Mouse (Mus musculus) gastrocnemius, adult 18-20 months (tissue): Measurements from ENCODE around the gene Crebzf. TPM values are rescaled to one million over a fixed set of nuclear protein-coding genes. Genes with fewer than 3 reads are reported as not detected.

Experiments used
- DNase-seq: peaks from one replicate; pipeline ENCODE4 v3.0.0; 2021; ENCODE audit warnings: low spot score
- long read RNA-seq, 2 experiments: library from polyadenylated mRNA; stranded (forward); transcript quantifications; one replicate each; pipeline ENCODE4 v2.0.0; 2021
- total RNA-seq, 2 experiments: library from RNA; stranded (reverse); gene quantifications; 2 replicates each; pipeline ENCODE4 v1.2.3; 2021

Gene Crebzf
- total RNA-seq: 10 to 100 TPM; 12.5 to 13.6 TPM
- long read RNA-seq, experiment 1, transcript Crebzf-207 (4 exons, 873 nt): minor isoform, 8 of 31 reads
- long read RNA-seq, experiment 1, transcript Crebzf-205 (2 exons, 1,380 nt): minor isoform, 8 of 31 reads
- long read RNA-seq, experiment 1, transcript Crebzf-201 (1 exons, 3,376 nt): major isoform, 11 of 31 reads
- long read RNA-seq, experiment 1, partial matches to known transcripts: 2 of 31 reads
- long read RNA-seq, experiment 1, other reads (novel, unspliced or antisense): 0 of 31 reads
- long read RNA-seq, experiment 2, transcript Crebzf-201 (1 exons, 3,376 nt): major isoform, 8 of 18 reads
- long read RNA-seq, experiment 2, partial matches to known transcripts: 0 of 18 reads
- long read RNA-seq, experiment 2, other reads (novel, unspliced or antisense): 0 of 18 reads

- peak; percentile 97 for DNase-seq
These were observed at the start of gene Crebzf for GRCm38 (mm10) chr7:90442518-90443080. Gene Crebzf (plus strand): TSS chr7:90442729.

GRCm38 (mm10) chr7:90395073-90395472, 47.5 kb upstream of the Crebzf start:
- DNase-seq: no peak

GRCm38 (mm10) chr7:90395928-90396327, 46.6 kb upstream of the Crebzf start:
- DNase-seq: no peak

- peak; percentile 67 for DNase-seq
These were observed 32.6 kb upstream of the Crebzf start for GRCm38 (mm10) chr7:90409934-90410333.

- peak; percentile 85 for DNase-seq
These were observed 16.2 kb upstream of the Crebzf start, which contains the start of gene Ccdc89 for GRCm38 (mm10) chr7:90426020-90427001. Gene Ccdc89 (plus strand): TSS chr7:90426577.

GRCm38 (mm10) chr7:90427006-90427405, 15.5 kb upstream of the Crebzf start:
- no peak for DNase-seq

- no peak for DNase-seq
These were observed 10.3 kb upstream of the Crebzf start for GRCm38 (mm10) chr7:90432221-90432620.

GRCm38 (mm10) chr7:90440044-90440443, 2.5 kb upstream of the Crebzf start:
- no peak for DNase-seq

- DNase-seq: no peak
These were observed 459 bp upstream of the Crebzf start for GRCm38 (mm10) chr7:90442070-90442469.

- DNase-seq: peak; percentile 59
These were observed 867 bp downstream of the Crebzf start for GRCm38 (mm10) chr7:90443101-90444091.

- DNase-seq: no peak
These were observed 1.7 kb downstream of the Crebzf start for GRCm38 (mm10) chr7:90444206-90444605.

GRCm38 (mm10) chr7:90456149-90456844, 13.8 kb downstream of the Crebzf start:
- no peak for DNase-seq

- peak; percentile 87 for DNase-seq
These were observed 14.4 kb downstream of the Crebzf start, which contains the start of gene Tmem126a for GRCm38 (mm10) chr7:90456845-90457468. Gene Tmem126a (minus strand): TSS chr7:90457229.

GRCm38 (mm10) chr7:90457517-90457916, 15.0 kb downstream of the Crebzf start:
- DNase-seq: no peak

GRCm38 (mm10) chr7:90460330-90460729, 17.8 kb downstream of the Crebzf start:
- no peak for DNase-seq

GRCm38 (mm10) chr7:90460930-90461329, 18.4 kb downstream of the Crebzf start:
- no peak for DNase-seq

- no peak for DNase-seq
These were observed 18.9 kb downstream of the Crebzf start for GRCm38 (mm10) chr7:90461441-90461840.

GRCm38 (mm10) chr7:90473511-90473910, 31.0 kb downstream of the Crebzf start:
- no peak for DNase-seq

GRCm38 (mm10) chr7:90475793-90476312, 33.3 kb downstream of the Crebzf start, which contains the start of gene Tmem126b:
Gene Tmem126b (minus strand): TSS chr7:90476001.
- DNase-seq: peak; percentile 99
